27 mouse cellular contexts compared by ENCODE assay signal in the genomic region with DNA sequence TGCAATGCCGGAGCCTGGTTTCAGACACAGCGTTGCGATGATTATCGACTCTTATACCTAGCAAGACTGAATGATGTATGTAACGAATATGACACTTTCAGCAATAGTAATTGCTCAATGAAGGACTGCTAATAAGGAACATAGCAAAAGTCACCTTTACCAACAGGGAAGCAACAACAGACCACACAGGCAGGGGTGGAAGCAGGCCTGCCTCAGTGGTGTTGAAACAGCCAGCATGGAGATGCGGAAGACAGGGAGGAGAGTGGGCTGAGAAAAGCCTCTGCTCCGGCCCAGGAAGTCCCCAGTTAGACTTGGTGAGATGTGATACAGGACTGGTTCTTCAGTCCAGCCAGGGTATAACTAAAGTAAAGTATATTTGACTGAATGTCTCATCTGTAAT. TPM values are rescaled to one million over a fixed set of nuclear protein-coding genes. Genes with fewer than 3 reads are reported as not detected.
DNase-seq lines count a peak whose midpoint lies in the region; ATAC-seq and TF ChIP-seq lines count a peak whose summit lies in the region.
"Had no signal": no experiment of that assay in that cellular context is flagged by ENCODE, and none has a peak within 500 bp of the region (broad histone marks: within the 10 kb centered on the region; RNA-seq: fewer than 3 reads in every experiment).

No protein-coding gene starts in this region.

- peak; percentile 73 for ATAC-seq in megakaryocyte progenitor cell, adult 5-6 weeks (replicated peaks; ENCODE audit: poor library complexity)
- ATAC-seq: activated CD4-positive, CD25-positive, alpha-beta regulatory T cell, adult 4 months; CD4-positive, CD25-positive, alpha-beta regulatory T cell, adult 4 months; forebrain, embryonic 14.5 days; Patski had no signal

- peak overlapping the region; percentile 15; the same call in 1 of the 2 replicates for H3K27ac ChIP-seq in layer of hippocampus, adult 2 months
- H3K27ac ChIP-seq: embryonic facial prominence, embryonic 13.5 days; embryonic facial prominence, embryonic 15.5 days; forebrain, embryonic 10.5 days; forebrain, embryonic 12.5 days had no signal

- no peak for TF ChIP-seq CTCF in layer of hippocampus, adult 2 months (conservative IDR thresholded peaks at IDR 0.05)

- intact Hi-C loops in heart, postnatal 25 days (cut with DNase I), result no loop called here

- peak; percentile 22 for DNase-seq in heart, adult 11 months
- no peak for DNase-seq in heart, postnatal 25 days (ENCODE audit: low spot score)
- no peak for DNase-seq in layer of hippocampus, adult 2 months (ENCODE audit: low spot score in 2 of 2)
- DNase-seq in layer of hippocampus, postnatal 14 days (ENCODE audit: low spot score in 2 of 2), result no peak
- DNase-seq in lung, postnatal 36 days, result no peak
- DNase-seq in adrenal gland, adult 18-20 months (ENCODE audit: low spot score in 2 of 2), result no peak
- DNase-seq: adrenal gland, adult 2 months; adrenal gland, postnatal 10 days; adrenal gland, postnatal 25 days; B cell, adult 2 months; cerebellum, adult 11 months; cerebellum, adult 18-20 months; cerebellum, adult 8-10 months; cerebellum, adult 9-11 months; cerebellum, postnatal 14 days; cerebellum, postnatal 36 days; embryo, embryonic 11 days had no signal

- H3K4me3 ChIP-seq in layer of hippocampus, adult 2 months, result no peak overlapping the region
- H3K4me3 ChIP-seq: embryonic facial prominence, embryonic 13.5 days; embryonic facial prominence, embryonic 15.5 days; erythroblast, embryonic 14.5 days; forebrain, embryonic 10.5 days; forebrain, embryonic 12.5 days had no signal

RNA-seq across cellular contexts. Expression of a gene that starts 36.5 kb away (rescaled TPM):
- total RNA-seq in heart, postnatal 25 days (2021), result 1 to 10 TPM; 4.9 to 5.7 TPM
- total RNA-seq in layer of hippocampus, adult 2 months (2021), result 1 to 10 TPM; 4.2 to 4.8 TPM
- 1 to 10 TPM; 5.7 to 7.5 TPM for total RNA-seq in layer of hippocampus, postnatal 14 days (2021)
- 4.4 and 5.4 TPM in 2 replicates for total RNA-seq in megakaryocyte progenitor cell, adult 5-6 weeks (2015)
- 6.6 and 8.5 TPM in 2 replicates for total RNA-seq in megakaryocyte progenitor cell, adult 5-6 weeks (2017)
- total RNA-seq in adrenal gland, adult 18-20 months (2021), result 10 to 100 TPM in 1 of 2 experiments, 1 to 10 TPM in 1; 8.4 to 10.2 TPM
